Mouse (Mus musculus): ENCODE measurements around the gene Dpp8.

DNA sequence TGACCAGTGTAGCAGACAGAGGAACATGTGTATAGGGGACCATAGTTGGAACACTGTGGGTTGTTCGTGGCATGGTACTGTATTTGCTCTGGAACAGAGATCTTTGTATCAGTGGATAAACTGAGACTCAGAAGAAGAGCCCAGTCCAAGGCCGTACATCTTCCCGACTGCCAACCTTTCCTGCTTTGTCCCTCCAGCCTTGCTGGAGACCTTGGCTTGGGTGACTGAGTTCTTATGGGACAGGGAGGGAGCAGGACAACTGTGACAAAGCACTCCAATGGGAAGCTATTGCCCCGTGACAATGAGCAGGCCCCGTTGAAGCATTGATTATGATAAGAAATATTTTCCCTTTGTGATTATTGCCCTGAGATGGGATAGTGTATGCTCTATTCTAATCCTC lies 79.5 kb downstream of the Dpp8 start:
- no peak for TF ChIP-seq CTCF (IDR thresholded peaks at IDR 0.05)
- TF ChIP-seq POLR2A (IDR thresholded peaks at IDR 0.05; ENCODE audit: insufficient read depth, low read depth, low read length): no peak
- TF ChIP-seq EP300 (IDR thresholded peaks at IDR 0.05; ENCODE audit: insufficient read depth, low read depth, low read length): no peak
